Mouse (Mus musculus): ENCODE measurements at regions not wholly inside any gene's neighbourhood (a gene's known extent, or its start where the extent isn't known, plus 50 kb on each side); places are given as distances from the start of the nearest gene placed in this dataset.

GRCm38 (mm10) chr16:8993521-8994250 lies 163.8 kb downstream of the 1810013L24Rik start:
- TF ChIP-seq POLR2A (IDR thresholded peaks at IDR 0.05; ENCODE audit: borderline replicate concordance, insufficient read depth, low read length) (no peak), CTCF (IDR thresholded peaks at IDR 0.05; ENCODE audit: borderline replicate concordance, insufficient read depth, low read depth, low read length) (no peak)
